Mouse (Mus musculus): ENCODE data around the gene Sumo1. TPM values are rescaled to one million over a fixed set of nuclear protein-coding genes. Genes with fewer than 3 reads are reported as not detected.

The Sumo1 gene
- polyA plus RNA-seq, 1 experiment, result 97.7 TPM

DNA sequence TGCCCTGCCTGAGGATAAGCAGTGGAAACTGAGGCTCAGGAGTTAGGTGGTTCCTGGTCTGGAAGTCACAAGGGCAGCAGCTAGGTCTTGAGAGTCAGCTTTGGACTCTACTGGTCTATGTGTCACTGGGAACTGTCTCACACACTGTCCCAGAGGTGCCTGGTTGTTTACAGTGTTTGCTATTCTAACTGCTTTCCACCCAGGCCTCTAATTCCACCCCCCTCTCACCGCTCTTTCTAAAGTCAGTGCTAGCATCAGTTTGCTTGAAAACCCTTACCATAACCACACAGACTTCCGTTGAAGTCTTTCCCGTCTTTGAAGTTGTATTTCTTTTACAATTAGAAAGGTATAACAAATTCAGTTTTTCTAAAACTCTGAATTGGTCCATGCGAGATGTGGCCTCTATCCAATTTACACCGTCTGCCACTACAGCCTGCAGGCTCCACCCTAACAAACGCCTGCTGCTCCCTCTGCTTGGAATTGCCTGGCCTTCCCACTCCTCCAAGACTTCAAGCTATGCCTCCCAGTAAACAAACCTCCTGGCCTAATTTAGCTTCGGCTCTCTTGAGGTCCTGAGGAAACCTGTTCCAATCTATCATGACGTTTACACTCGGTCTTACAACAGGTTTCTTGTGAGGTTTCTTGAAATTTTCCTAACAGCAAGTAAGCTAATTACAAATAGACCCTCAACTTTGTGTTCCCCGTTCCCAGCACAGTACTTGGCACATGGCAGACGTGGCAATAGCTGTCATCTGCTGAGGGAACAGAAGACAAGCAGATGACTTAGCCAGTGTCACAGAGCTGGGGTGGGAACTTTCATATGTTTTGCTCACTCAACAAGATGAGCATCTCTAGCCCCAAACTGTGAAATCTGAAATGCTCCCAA is 67.9 kb downstream of the Sumo1 start:
- no peak overlapping the region for H3K4me3 ChIP-seq (ENCODE audit: insufficient read depth, poor library complexity, severe bottlenecking)
- no peaks in the 10 kb centered on the region for H3K79me2 ChIP-seq (ENCODE audit: control insufficient read depth, insufficient read depth)
- H3K79me3 ChIP-seq (ENCODE audit: low read depth), result no peaks in the 10 kb centered on the region
- H3K27me3 ChIP-seq (ENCODE audit: control insufficient read depth, insufficient read depth, insufficient read length), result no peaks in the 10 kb centered on the region
- H3ac ChIP-seq (ENCODE audit: control insufficient read depth, insufficient read length, low read depth), result no peak overlapping the region
- TF ChIP-seq CEBPB (IDR thresholded peaks at IDR 0.05; ENCODE audit: low read depth) (no peak), USF1 (IDR thresholded peaks at IDR 0.05; ENCODE audit: low read depth) (no peak), MYOD1 (IDR thresholded peaks at IDR 0.05; ENCODE audit: control insufficient read depth, insufficient read length, low read depth) (no peak), MAX (IDR thresholded peaks at IDR 0.05) (no peak)
- H3K36me3 ChIP-seq (ENCODE audit: control insufficient read depth, insufficient read depth), result no peaks in the 10 kb centered on the region

DNA sequence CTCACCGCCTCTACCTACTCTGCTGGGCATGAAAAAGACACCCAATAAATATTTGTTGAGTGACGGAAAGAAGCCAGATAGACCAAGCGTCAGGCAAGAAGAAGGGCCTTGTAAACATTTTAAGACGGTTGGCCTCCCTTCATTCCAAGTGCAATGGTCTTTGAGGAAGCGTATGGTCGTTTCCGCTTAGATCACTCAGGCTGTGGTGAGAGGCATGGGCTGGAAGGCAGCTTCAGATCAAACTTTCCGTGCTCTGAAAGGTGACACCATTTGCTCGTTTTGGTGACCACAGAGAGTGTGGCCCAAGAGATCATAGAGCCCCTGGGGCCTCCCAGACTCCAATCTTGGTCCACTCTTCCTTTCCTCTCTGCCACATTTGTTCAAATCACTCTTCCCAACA is 75.0 kb downstream of the Sumo1 start:
- no peak for TF ChIP-seq FOSL1 (IDR thresholded peaks at IDR 0.05; ENCODE audit: insufficient read depth, low read length, poor library complexity, severe bottlenecking)
- no peaks in the 10 kb centered on the region for H3K79me2 ChIP-seq (ENCODE audit: control insufficient read depth, insufficient read depth)
- H3K4me3 ChIP-seq (ENCODE audit: insufficient read depth, poor library complexity, severe bottlenecking), result no peak overlapping the region
- H3K27me3 ChIP-seq (ENCODE audit: control insufficient read depth, insufficient read depth, insufficient read length), result peaks cover 5% of the 10 kb centered on the region
- no peaks in the 10 kb centered on the region for H3K36me3 ChIP-seq (ENCODE audit: control insufficient read depth, insufficient read depth)
- H3K79me3 ChIP-seq (ENCODE audit: low read depth), result no peaks in the 10 kb centered on the region
- no peak overlapping the region for H3ac ChIP-seq (ENCODE audit: control insufficient read depth, insufficient read length, low read depth)

DNA sequence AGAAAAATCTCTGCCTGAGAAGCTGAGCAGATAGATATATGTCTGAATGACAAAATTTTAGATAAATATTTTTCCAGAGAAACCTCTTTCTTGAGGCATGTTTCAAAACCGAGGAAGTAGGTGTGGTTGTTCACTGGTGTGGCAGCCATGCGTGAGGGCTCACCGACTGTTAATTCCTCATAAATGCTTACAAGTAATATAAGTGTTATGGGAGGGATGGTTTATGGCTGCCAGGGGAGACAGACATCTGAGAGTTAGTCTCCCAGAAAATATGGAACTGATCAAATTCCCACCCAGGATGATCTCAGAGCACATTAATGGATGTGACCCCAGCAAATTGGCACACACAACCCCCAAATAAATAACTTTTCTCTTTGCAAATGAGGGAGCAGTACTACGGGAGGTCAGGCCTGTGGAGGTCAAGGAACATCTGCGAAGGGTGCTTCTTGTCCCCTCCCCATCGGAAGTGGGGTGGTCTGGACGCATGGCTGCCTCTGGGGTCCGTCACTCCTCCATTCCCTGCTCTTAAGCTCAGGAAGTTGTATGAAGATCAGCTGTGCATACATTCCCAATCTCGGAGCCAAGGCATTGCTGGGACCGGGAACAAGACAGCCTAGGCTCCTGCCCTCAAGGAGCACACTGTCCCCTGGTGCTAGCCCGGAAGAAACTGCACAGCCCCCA is 75.9 kb downstream of the Sumo1 start:
- Histone ChIP-seq H3K79me2 (ENCODE audit: control insufficient read depth, insufficient read depth) (no peaks in the 10 kb centered on the region), H3K36me3 (ENCODE audit: control insufficient read depth, insufficient read depth) (no peaks in the 10 kb centered on the region), H3ac (ENCODE audit: control insufficient read depth, insufficient read length, low read depth) (no peak overlapping the region), H3K4me3 (ENCODE audit: insufficient read depth, poor library complexity, severe bottlenecking) (no peak overlapping the region), H3K79me3 (ENCODE audit: low read depth) (no peaks in the 10 kb centered on the region), H3K27me3 (ENCODE audit: control insufficient read depth, insufficient read depth, insufficient read length) (peaks cover 5% of the 10 kb centered on the region)
- TF ChIP-seq MAX (IDR thresholded peaks at IDR 0.05), result no peak

DNA sequence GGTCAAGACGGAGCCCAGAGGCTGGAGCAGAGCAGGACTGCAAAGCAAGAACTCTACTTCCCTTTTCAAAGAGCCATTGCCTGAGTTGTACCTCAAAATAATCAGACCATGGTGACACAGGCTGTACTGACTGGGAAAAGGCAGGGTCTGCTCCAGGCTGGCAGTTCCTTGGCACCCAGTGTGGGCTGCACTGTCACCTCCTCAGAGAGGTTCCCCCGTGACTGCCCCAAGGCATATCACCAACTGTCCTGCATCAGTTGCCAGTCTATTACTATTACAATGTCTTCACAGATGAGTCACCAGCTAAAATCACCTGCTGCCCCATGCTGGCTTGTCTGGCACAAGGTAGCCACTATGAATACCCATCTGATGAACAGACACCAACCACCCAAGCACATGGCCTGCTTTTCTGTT is 77.0 kb downstream of the Sumo1 start:
- no peak overlapping the region for H3K4me3 ChIP-seq (ENCODE audit: insufficient read depth, poor library complexity, severe bottlenecking)
- no peaks in the 10 kb centered on the region for H3K36me3 ChIP-seq (ENCODE audit: control insufficient read depth, insufficient read depth)
- H3ac ChIP-seq (ENCODE audit: control insufficient read depth, insufficient read length, low read depth), result no peak overlapping the region
- H3K27me3 ChIP-seq (ENCODE audit: control insufficient read depth, insufficient read depth, insufficient read length), result peaks cover 5% of the 10 kb centered on the region
- H3K79me3 ChIP-seq (ENCODE audit: low read depth), result no peaks in the 10 kb centered on the region
- no peaks in the 10 kb centered on the region for H3K79me2 ChIP-seq (ENCODE audit: control insufficient read depth, insufficient read depth)
- TF ChIP-seq FOSL1 (IDR thresholded peaks at IDR 0.05; ENCODE audit: insufficient read depth, low read length, poor library complexity, severe bottlenecking) (no peak), CTCF (IDR thresholded peaks at IDR 0.05; ENCODE audit: control insufficient read depth, insufficient read depth, insufficient read length) (no peak), CEBPB (IDR thresholded peaks at IDR 0.05; ENCODE audit: low read depth) (no peak), USF1 (IDR thresholded peaks at IDR 0.05; ENCODE audit: low read depth) (no peak), MYOD1 (IDR thresholded peaks at IDR 0.05; ENCODE audit: control insufficient read depth, insufficient read length, low read depth) (no peak), MYOG (IDR thresholded peaks at IDR 0.05; ENCODE audit: control insufficient read depth, extremely low read depth, insufficient read length) (no peak), MAX (IDR thresholded peaks at IDR 0.05) (no peak)

DNA sequence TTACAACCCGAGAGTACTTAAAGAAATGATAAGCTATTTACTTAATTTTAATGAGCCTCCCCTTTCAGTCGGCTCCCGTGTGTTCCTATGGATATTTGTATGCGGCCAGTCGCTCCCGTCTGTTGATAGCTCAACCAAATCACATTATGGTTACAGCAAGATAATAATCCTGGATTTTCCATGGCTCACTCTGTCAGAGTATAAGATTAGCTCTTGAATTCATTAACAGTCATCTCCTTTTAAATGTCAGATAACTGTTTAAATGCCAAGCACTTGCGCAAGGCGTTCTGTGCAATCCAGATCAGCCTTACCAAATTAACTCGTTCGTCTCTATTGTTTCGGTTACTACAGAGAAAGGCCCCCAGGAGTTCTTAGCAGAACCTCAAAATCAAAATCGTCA is 77.8 kb downstream of the Sumo1 start:
- Histone ChIP-seq H3K4me3 (ENCODE audit: insufficient read depth, poor library complexity, severe bottlenecking) (no peak overlapping the region), H3K79me2 (ENCODE audit: control insufficient read depth, insufficient read depth) (no peaks in the 10 kb centered on the region), H3ac (ENCODE audit: control insufficient read depth, insufficient read length, low read depth) (no peak overlapping the region), H3K36me3 (ENCODE audit: control insufficient read depth, insufficient read depth) (no peaks in the 10 kb centered on the region), H3K79me3 (ENCODE audit: low read depth) (no peaks in the 10 kb centered on the region), H3K27me3 (ENCODE audit: control insufficient read depth, insufficient read depth, insufficient read length) (peaks cover 5% of the 10 kb centered on the region)
- TF ChIP-seq MYOD1 (IDR thresholded peaks at IDR 0.05; ENCODE audit: control insufficient read depth, insufficient read length, low read depth) (no peak), MYOG (IDR thresholded peaks at IDR 0.05; ENCODE audit: control insufficient read depth, extremely low read depth, insufficient read length) (no peak), FOSL1 (IDR thresholded peaks at IDR 0.05; ENCODE audit: insufficient read depth, low read length, poor library complexity, severe bottlenecking) (no peak)

DNA sequence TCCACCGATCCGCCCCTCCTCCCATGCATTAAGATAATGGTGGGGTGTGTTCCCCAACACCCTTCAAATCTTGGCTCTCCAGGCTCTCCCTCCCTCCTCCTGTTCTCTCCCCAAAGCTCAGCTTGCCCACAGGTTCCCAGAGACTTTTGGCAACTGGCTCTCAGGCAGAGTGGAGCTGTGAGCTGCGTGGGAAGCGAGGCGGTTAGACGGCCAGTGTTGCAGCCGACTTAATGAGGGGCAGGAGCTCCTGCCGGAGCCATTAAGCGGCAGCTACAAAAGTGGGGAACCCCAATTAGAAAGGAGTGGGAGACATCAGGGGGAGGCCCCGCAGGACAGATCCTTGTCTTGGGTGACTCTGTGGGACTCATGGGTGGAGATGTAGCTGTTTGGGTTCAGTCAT is 78.3 kb downstream of the Sumo1 start:
- H3K79me2 ChIP-seq (ENCODE audit: control insufficient read depth, insufficient read depth), result no peaks in the 10 kb centered on the region
- H3K79me3 ChIP-seq (ENCODE audit: low read depth), result no peaks in the 10 kb centered on the region
- TF ChIP-seq CTCF (IDR thresholded peaks at IDR 0.05; ENCODE audit: control insufficient read depth, insufficient read depth, insufficient read length) (no peak), FOSL1 (IDR thresholded peaks at IDR 0.05; ENCODE audit: insufficient read depth, low read length, poor library complexity, severe bottlenecking) (no peak), MYOD1 (IDR thresholded peaks at IDR 0.05; ENCODE audit: control insufficient read depth, insufficient read length, low read depth) (no peak), CEBPB (IDR thresholded peaks at IDR 0.05; ENCODE audit: low read depth) (no peak), USF1 (IDR thresholded peaks at IDR 0.05; ENCODE audit: low read depth) (no peak), MAX (IDR thresholded peaks at IDR 0.05) (no peak), MYOG (IDR thresholded peaks at IDR 0.05; ENCODE audit: control insufficient read depth, extremely low read depth, insufficient read length) (no peak)
- no peaks in the 10 kb centered on the region for H3K36me3 ChIP-seq (ENCODE audit: control insufficient read depth, insufficient read depth)
- H3ac ChIP-seq (ENCODE audit: control insufficient read depth, insufficient read length, low read depth), result no peak overlapping the region
- peaks cover under 1% of the 10 kb centered on the region for H3K27me3 ChIP-seq (ENCODE audit: control insufficient read depth, insufficient read depth, insufficient read length)
- no peak overlapping the region for H3K4me3 ChIP-seq (ENCODE audit: insufficient read depth, poor library complexity, severe bottlenecking)

Measured in C2C12 (cell line).